Mouse (Mus musculus): Measurements from ENCODE around the gene Ankrd39.

DNA sequence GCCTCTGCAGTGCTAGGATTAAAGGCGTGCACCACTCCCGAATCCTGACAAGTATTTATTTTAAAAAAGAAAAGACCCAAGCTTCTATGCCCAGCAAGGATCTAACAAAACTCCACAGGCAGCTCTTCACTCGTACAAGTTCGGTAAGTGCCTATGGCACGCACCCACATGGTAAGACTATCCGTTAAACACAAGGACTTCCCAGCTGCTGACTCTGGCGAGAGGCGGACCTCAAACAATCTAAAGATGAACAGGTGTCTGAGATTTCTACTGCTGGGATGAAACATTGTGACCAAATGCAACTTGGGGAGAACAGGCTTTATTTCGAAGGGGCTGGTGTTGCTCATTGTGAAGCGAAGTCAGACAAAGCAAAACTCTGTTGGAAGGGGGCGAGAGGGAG, 7.1 kb downstream of the Ankrd39 start:
- no peak for TF ChIP-seq CTCF (IDR thresholded peaks at IDR 0.05)
- no peak for TF ChIP-seq EP300 (IDR thresholded peaks at IDR 0.05)
